ENCODE assay signal across 18 mouse cellular contexts in the genomic region with DNA sequence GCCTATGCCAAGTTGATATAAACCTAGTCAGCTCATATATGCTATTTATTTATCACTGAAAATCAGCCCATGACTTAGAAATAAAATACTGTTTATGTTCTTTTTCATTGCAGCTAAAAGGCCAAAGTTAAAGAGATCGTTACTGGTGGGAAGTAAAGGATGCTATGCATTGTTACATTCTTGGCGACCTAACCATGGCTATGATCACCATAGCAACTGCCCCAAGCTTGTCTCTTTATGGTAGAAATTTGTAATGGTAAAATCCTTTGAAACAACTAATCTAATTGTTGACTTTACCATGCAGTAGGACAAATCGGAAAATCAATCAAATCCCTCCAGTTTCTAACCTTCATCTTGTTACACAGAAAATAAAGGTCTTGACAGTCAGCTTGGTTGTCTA.
"Had no signal": no experiment of that assay in that cellular context is flagged by ENCODE, and none has a peak within 500 bp of the region (broad histone marks: within the 10 kb centered on the region; RNA-seq: fewer than 3 reads in every experiment).

No protein-coding gene starts in this region.

- H3K4me2 ChIP-seq: liver, embryonic 11.5 days; liver, embryonic 13.5 days; liver, embryonic 15.5 days; lung, embryonic 15.5 days had no signal

- H3K9me3 ChIP-seq: liver, embryonic 13.5 days; liver, embryonic 15.5 days; lung, embryonic 15.5 days had no signal

- DNase-seq: liver; liver, embryonic 13.5 days; liver, postnatal 0 days; lung, adult 2 months; lung, postnatal 14 days; lung, postnatal 36 days; right cerebral cortex, postnatal 25 days; right cerebral cortex, postnatal 4 days; spleen, adult 18-20 months; thymus, adult 18-20 months; thymus, postnatal 14 days; thymus, postnatal 36 days had no signal

- ATAC-seq: liver, postnatal 0 days; lung, postnatal 0 days had no signal

- H3K4me1 ChIP-seq: liver, embryonic 13.5 days; liver, embryonic 15.5 days; lung, embryonic 15.5 days; megakaryocyte, embryonic 14.5 days had no signal

- H3K27ac ChIP-seq: liver, embryonic 13.5 days; liver, embryonic 15.5 days; lung, embryonic 15.5 days; macrophage had no signal

- H3K9ac ChIP-seq: liver, embryonic 13.5 days; liver, embryonic 15.5 days; liver, postnatal 0 days; lung, embryonic 15.5 days had no signal

- H3K36me3 ChIP-seq: liver, embryonic 13.5 days; liver, embryonic 15.5 days; lung, embryonic 15.5 days had no signal

- H3K27me3 ChIP-seq: liver, embryonic 13.5 days; liver, embryonic 15.5 days; lung, embryonic 15.5 days; megakaryocyte, embryonic 14.5 days had no signal

- H3K4me3 ChIP-seq: liver, embryonic 13.5 days; liver, embryonic 15.5 days; lung, embryonic 15.5 days; megakaryocyte, embryonic 14.5 days had no signal
